Mouse (Mus musculus): ENCODE measurements around the gene Ulk1.
"Not testable (repeated sequence)": the region's sequence is repeated elsewhere in the genome, so short reads cannot be mapped to it uniquely, and the experiment has no call there.

The Ulk1 gene

GRCm38 (mm10) chr5:110809667-110810325 is at the start of gene Ulk1:
Gene Ulk1 (minus strand): TSS chr5:110810097.
- DNase-seq (ENCODE audit: low spot score), result peak; percentile 99

- peak; percentile 58 for DNase-seq (ENCODE audit: low spot score)
Measured at GRCm38 (mm10) chr5:110859013-110859650, 49.2 kb upstream of the Ulk1 start.

- DNase-seq (ENCODE audit: low spot score), result no peak
Measured at GRCm38 (mm10) chr5:110857091-110857490, 47.2 kb upstream of the Ulk1 start.

- DNase-seq (ENCODE audit: low spot score), result no peak
Measured at GRCm38 (mm10) chr5:110852990-110853389, 43.1 kb upstream of the Ulk1 start.

DNA sequence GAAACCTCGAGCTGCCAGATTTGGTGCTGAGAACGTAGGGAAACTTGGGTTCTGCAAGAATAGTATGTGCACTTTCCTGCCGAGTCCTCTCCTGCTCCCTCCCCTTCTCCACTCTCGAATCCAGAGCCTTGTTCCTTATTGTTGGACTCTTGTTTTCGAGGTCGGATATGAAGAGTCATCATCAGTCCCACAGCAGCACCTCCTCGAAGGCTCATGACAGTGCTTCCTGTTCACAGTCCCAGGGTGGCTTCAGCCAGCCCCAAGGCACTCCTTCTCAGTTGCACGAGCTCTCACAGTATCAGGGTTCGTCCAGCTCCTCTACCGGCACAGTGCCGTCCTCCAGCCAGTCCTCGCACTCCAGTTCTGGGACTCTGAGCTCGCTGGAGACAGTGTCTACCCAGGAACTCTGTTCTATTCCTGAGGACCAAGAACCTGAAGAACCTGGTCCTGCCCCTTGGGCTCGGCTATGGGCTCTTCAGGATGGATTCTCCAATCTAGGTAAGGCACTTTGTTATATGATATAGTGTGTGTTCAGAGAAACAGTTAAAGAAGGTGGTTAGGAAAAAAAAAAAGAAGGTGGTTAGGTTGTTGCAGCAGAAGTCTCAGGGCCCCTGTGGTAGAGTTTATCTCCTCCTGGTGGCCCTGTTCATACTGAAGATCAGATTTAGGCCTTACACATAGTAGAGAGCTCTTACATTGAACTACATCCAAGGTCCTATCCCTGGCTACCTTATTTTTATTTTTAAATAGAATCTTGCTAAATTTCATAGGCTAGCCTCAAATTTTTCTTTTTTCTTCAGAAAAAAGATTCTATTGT is 31.4 kb upstream of the Ulk1 start:
- DNase-seq (ENCODE audit: low spot score), result no peak

DNA sequence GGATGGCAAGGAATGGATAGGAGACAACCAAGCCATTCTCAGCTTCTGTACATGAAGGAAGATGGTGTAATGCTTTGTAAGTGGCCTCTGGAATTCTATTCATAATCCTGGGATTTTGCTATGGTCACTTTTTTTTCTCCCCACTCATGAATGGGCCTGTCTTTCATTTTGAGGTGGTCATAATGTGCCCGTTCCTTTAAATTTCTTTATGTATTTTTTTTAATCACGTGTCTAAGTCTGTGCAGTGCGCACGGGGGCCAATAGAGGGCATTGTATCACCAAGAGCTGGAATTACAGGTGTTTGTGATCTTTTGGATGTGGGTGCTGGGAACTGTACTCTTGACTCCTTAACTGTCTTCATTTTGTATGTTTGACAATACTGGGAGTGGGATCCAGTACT is 30.6 kb upstream of the Ulk1 start:
- no peak for DNase-seq (ENCODE audit: low spot score)

GRCm38 (mm10) chr5:110839678-110840365 is 29.9 kb upstream of the Ulk1 start, which contains the start of the genes Hscb and Chek2:
Gene Hscb (minus strand): TSS chr5:110839777.
Gene Chek2 (plus strand): TSS chr5:110839979.
- DNase-seq (ENCODE audit: low spot score), result peak; percentile 99

DNA sequence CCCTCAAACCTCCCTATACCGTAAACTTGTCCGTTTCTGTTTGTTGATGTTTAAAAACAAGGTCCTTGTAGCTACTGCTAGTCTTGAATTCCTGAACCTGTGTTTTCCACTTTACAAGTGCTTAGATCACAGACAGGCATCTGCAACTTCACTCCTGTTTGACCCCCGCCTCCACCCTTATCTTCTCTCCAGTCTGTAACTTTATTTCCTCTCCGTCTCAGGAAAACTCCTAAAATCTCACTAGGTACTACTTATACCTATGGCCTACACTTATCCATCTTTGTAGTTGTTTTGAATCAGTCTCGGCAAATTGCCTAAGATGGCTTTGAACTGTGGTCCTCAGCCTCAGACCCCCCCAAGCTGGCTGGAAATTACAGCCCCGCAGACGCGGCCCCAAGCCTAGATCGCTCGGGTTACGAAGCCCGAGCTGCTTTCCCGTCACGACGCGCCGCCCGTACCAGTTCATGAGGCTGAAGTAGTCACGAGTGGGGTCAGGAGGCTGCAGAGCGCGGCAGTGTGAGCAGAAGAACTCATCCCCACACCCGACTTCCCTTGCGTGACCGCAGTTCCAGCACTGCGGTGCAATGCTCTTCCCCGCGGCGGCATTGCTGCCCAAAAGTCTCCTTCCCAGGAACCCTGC is 29.3 kb upstream of the Ulk1 start:
- DNase-seq (ENCODE audit: low spot score), result no peak

- not testable (repeated sequence) for DNase-seq (ENCODE audit: low spot score)
Measured at GRCm38 (mm10) chr5:110838016-110838415, 28.1 kb upstream of the Ulk1 start.

DNA sequence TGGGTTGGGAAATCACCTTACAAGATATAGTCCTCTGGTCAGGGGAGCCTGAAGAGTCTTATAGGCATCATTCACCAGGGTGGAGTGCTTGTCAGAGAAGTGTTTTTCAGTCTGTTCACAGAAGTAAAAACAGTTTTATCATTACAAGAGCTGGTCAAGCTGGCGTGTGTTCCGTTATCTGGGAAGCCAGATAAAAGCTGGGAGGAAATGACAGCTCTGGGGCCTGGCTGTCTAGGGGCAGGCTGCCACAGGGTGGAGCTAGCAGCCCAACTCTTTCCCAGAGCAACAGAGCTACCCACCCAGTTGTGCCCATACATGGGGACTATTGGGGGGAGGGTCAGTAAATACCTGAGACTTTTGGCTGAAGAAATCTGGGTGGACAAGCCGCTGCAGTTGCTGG is 26.1 kb upstream of the Ulk1 start:
- DNase-seq (ENCODE audit: low spot score), result peak; percentile 67

- no peak for DNase-seq (ENCODE audit: low spot score)
Measured at GRCm38 (mm10) chr5:110831036-110831720, 21.3 kb upstream of the Ulk1 start.

- no peak for DNase-seq (ENCODE audit: low spot score)
Measured at GRCm38 (mm10) chr5:110827576-110827975, 17.7 kb upstream of the Ulk1 start.

DNA sequence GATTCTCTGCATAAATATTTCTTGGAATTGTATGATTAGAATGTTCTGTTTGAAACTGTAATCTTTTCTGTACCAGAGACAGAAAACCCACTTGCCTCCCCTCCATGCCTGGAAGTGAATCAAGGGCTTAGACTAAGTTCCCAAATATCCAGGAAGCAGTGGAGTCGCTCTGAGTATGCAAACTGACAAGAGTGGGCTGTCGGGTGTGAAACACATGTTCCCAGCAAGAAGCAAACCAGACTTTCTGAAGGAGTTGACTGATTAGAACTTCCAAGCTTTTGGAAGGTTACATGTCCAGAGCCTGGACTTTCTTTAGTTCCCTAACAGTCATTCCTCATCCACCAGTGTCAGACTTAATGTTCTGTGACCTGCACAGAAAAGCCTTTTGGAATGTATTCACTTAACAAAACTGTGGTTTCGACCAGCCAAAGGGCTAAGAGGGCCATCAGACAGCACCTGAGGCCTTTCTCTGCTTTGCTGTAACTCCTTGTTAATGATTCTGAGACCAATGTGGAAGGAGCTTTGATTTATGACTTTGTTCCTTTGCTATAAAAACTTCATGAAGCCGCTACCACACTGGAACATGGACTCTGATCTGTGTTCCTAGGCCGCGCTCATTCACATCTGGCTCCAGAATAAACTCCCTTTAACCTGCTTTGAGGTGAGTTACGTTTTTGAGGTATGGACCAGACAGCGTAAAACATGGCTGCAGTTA is 17.0 kb upstream of the Ulk1 start:
- DNase-seq (ENCODE audit: low spot score), result peak; percentile 34

GRCm38 (mm10) chr5:110824421-110824820 is 14.5 kb upstream of the Ulk1 start:
- DNase-seq (ENCODE audit: low spot score), result no peak

DNA sequence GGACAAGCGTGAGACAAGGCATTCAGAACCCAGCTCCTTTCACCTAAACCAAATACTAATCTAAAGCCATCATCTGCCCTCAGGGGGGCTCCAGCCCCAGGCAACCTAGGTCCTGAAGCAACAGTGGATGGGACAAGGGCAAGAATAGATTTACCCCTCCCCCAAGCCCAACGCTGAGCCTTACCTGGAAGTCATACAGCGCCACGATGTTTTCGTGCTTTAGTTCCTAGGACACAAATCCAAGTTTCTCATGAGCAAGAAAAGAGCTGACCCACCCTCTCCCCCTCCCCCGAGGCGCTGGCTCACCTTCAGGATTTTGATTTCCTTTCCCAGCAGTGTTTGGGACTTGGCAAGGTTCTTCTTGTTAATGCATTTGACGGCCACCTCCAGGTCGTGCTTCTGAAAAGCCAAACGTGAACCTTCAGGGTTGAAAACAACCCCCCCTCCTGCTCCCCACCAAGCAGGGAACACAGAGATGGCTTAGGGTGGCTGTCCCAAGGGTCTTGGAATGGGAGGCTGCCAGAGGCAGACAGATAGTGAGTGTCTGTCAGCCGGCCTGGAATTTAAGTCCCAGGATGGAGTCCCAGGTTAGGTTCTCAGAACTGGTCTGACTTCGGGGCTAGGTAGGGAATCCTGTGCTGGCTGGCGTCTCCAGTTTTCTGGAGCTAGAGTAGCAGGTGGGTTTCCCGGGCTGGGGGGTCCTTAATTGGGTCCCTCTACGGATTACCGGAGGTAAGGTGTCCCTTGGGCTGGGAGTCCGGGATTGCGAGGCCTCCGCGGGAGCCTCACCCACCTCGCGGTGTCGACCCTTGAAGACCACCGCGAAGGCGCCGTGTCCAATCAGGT is 853 bp downstream of the Ulk1 start:
- peak; percentile 36 for DNase-seq (ENCODE audit: low spot score)

DNA sequence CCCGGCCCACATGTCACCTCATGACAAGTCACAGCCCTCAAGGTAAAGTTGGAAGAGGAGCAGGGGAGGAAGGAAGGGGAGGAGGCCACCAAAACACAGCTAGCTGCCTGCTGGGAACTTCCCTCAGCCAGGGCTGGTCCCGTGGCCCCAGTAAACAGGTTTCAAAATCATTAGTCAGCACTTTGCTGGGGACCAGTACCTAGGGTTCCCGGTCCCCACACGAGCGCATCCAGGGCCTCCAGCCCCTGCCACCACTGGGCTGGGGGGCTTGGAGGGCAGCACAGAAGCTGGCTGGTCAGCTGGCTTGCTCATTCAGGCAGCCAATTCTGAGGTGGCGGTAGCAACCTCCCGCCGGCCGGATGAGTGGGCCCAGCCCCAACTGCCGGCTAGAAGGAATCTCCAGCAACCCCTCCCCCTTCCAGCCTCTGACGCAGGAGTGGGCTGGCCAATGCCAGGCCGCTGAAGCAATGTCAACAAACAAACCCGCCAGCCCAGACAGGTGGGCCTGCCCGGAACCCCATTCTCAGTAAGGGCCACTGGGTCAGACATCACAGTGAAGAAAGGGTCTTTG is 1.8 kb downstream of the Ulk1 start:
- peak; percentile 90 for DNase-seq (ENCODE audit: low spot score)

DNA sequence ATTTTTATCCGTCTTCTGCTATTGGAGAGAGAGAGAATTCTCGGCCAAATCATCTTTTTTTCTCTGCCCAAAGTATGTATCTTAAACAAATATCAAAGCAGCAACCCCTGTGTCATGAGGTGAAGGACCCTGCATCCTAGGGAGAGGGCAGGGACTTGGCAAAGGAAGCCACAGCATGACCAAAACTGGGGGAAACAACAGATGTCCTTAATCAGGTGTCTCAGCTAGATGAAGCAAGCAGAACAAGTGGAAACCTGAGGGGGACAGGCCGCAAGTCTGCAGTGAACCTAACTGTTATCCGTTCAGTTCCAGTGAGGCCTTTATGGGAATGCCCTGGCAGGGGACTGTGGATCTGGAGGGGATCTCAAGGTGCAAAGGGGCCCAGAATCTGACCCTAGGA is 2.4 kb downstream of the Ulk1 start:
- no peak for DNase-seq (ENCODE audit: low spot score)

DNA sequence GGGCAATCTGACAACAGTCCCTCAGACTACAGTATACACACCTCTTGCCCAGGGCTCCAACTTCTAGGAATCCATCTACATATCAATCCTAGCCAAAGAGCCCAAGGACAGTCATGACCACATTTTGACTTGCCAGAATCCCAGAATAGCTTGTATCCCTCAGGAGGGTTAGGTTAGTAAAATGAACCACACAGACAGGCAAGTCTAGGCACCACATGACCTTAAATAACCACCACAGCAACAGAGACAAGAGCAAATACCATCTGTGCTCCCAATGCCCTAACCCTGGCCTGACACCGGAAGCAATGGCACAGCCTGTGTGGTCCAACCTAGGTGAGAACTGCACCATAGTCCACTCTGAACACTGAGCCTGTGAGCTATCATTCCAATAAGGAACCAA is 3.2 kb downstream of the Ulk1 start:
- DNase-seq (ENCODE audit: low spot score), result no peak

DNA sequence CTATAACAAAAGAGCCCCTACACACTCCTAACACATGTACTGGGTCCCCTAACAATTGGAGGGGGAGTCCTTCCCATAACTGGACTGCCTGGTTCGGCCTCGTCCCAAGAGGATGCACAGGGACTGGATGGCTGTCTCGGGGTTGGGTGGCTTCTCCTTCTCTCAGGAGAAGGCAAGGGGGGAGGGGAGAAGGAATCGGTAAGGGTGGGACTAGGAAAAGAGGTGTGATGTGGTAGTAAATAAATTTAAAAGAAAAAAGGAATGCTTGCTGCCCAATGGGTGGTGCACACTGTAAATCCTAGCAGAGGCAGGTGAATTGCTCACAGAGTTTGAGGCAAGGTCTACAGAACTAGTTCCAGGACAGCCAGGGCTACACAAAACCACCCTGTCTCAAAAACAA is 3.7 kb downstream of the Ulk1 start:
- no peak for DNase-seq (ENCODE audit: low spot score)

Data from yolk sac, embryonic 10.5 days (tissue).